Mouse (Mus musculus) E14TG2a.4 (cell line): ENCODE measurements around the gene Catsper3.
A peak's percentile ranks its signal among the peaks of the same experiment; 100 is the strongest.

ENCODE experiments used
- H3K27me3 ChIP-seq: 2 replicates; pipeline ENCODE4 v1.6.1; 2014; ENCODE audit warnings: low read length, control low read depth; ENCODE audit not compliant: insufficient read depth
- H3K36me3 ChIP-seq: 2 replicates; pipeline ENCODE4 v1.6.1; 2014; ENCODE audit warnings: low read length, control low read depth; ENCODE audit not compliant: insufficient read depth
- H3K4me1 ChIP-seq: replicated peaks from 2 replicates; pipeline ENCODE4 v1.6.1; 2014; ENCODE audit warnings: low read depth, low read length, control low read depth
- H3K4me3 ChIP-seq: replicated peaks from 2 replicates; pipeline ENCODE4 v1.5.1; 2014; ENCODE audit warnings: mild to moderate bottlenecking, low read length
- H3K9me3 ChIP-seq: 2 replicates; pipeline ENCODE4 v1.6.1; 2014; ENCODE audit warnings: low read length, control low read depth
- CTCF ChIP-seq: conservative IDR thresholded peaks from 2 replicates; pipeline ENCODE4 v1.5.1; 2014; ENCODE audit warnings: low read length
- NANOG ChIP-seq: IDR thresholded peaks from 2 replicates; pipeline ENCODE4 v1.6.1; 2014; ENCODE audit warnings: borderline replicate concordance, low read length, mixed read lengths
- POU5F1 ChIP-seq: IDR thresholded peaks from 2 replicates; pipeline ENCODE4 v1.6.1; 2014; ENCODE audit warnings: low read length, borderline replicate concordance

The Catsper3 gene

DNA sequence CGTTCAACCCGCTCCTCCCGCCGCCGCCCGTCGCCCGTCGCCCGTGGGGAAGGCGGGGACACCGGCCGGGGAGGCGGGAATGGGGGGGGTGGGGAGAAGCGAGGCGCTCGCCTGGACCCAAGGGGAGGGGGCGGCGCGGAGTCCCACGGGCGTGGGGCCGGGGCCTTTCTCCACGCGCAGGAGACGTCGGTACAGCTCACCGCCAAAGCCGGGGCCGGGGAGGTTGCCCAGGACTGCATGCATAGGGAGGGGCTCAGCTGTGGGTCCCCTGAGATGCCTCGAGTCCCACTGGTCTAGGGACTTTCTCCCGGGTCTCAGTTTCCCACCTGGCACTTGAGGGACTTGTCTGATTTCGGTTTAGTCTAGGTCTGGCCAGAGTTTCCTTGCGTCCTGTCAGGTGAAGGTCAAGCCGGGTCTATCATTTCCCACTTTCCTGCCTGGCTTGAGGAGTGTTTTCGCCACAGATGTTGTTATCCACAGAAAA, 51.8 kb downstream of the Catsper3 start, which contains the start of gene Pitx1:
Gene Pitx1, minus strand, starts transcription at position 51 of the 484 bp plus-strand sequence.
- no peak for TF ChIP-seq POU5F1
- TF ChIP-seq NANOG: no peak
- TF ChIP-seq CTCF: no peak
- H3K27me3 ChIP-seq: peaks cover 99% of the 10 kb centered on the region
- H3K9me3 ChIP-seq: no peaks in the 10 kb centered on the region; the same call in 1 of the 2 replicates
- peaks cover 30% of the 10 kb centered on the region for H3K4me1 ChIP-seq
- H3K4me3 ChIP-seq: peak within 1 kb of the TSS; percentile 45
- no peaks in the 10 kb centered on the region for H3K36me3 ChIP-seq

DNA sequence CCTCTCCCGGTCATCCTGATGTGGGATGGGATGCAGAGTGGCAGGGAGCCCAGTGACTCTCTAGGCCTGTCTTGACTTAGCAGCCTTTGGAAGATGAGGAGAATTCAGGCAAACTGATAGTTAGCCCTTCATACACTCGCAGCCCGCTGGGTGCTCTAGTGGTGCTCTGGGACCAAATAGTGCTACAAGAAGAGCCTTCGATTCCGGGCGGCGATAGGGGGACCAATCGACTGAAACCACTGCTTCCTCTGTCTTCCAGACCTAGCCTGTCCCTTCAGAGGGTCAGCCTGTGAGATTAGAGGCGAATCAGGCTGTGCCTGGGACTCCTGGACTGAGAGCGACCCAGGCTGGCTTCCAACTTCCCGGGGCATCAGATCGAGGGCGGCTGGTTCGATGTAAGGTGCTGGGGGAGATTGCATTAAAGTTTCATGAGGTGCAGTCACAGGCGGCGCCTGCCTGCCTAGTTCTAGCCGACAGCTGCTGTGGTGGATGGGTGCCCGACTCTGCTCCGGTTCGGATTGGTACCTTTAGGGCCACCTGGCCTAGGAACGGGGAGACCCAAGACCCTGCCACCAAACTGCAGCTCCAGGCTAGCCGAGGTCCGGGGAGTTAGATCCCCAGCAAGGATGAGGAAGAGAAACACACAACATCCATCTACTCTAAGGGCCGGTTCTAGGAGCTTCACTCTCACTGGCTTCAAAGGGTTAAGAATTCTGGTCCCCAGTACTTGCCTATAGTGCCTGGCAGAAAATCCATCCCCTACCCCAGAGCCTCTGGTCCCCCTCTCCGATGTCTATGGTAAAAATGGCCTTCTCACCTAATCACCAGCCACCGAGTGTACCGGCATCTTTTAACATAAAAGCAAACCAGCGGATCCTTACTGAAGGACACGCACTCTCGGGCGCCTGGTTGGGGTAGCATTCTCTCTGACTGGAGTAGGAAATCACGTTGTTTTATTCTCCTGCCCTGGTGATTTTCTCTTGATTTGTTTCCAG, 52.7 kb downstream of the Catsper3 start:
- peaks cover 100% of the 10 kb centered on the region for H3K27me3 ChIP-seq
- no peaks in the 10 kb centered on the region; the same call in 1 of the 2 replicates for H3K9me3 ChIP-seq
- TF ChIP-seq NANOG: no peak
- TF ChIP-seq POU5F1: no peak
- TF ChIP-seq CTCF: no peak
- no peaks in the 10 kb centered on the region for H3K36me3 ChIP-seq
- peaks cover 23% of the 10 kb centered on the region for H3K4me1 ChIP-seq
- peak overlapping the region; percentile 20; the same call in 1 of the 2 replicates for H3K4me3 ChIP-seq

DNA sequence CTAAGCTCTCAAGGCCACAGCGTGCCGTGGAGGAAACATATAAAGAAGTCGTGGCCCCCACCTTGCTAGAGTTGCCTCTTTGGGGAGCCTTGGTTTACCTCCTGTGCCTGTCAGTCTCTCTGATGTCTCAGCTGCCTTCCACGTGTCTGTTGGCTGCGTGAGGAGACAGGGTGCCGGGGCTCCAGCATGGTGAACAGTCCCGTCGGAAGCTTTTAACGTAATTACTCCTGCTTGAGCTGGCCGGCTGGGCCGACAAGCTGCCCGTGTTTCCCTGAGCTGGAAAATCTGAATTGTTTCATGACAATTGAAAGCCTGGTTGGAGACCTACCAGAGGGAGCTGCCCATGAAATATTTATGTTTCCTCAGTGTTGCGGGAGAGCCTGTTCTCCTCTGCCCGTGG, 55.9 kb downstream of the Catsper3 start:
- H3K9me3 ChIP-seq: no peaks in the 10 kb centered on the region
- H3K4me3 ChIP-seq: no peak overlapping the region
- TF ChIP-seq NANOG: no peak
- no peak for TF ChIP-seq POU5F1
- TF ChIP-seq CTCF: no peak
- H3K27me3 ChIP-seq: peaks cover 86% of the 10 kb centered on the region
- peaks cover 20% of the 10 kb centered on the region for H3K4me1 ChIP-seq
- H3K36me3 ChIP-seq: no peaks in the 10 kb centered on the region

DNA sequence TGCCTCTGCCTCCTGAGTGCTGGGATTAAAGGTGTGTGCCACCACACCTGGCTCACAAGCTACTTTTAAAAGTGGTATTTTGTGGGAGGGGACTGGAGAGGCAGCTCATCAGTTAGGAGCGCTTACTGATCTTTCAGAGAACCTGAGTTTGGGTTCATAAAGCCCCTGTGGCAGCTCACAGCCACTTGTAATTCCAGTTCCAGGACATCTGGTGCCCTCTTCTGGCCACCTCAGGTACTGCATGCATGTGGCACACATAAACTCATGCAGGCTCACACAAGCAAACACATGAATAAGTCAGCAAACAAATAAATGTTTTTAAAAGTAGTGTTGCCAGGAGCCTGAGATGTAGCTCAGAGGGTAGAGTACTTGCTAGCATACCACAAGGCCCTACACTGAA, 59.3 kb downstream of the Catsper3 start:
- Histone ChIP-seq H3K9me3 (no peaks in the 10 kb centered on the region), H3K36me3 (no peaks in the 10 kb centered on the region), H3K4me3 (no peak overlapping the region), H3K27me3 (peaks cover 84% of the 10 kb centered on the region), H3K4me1 (peaks cover 14% of the 10 kb centered on the region; the same call in 1 of the 2 replicates)
- TF ChIP-seq NANOG: no peak
- TF ChIP-seq CTCF: peak; percentile 97

DNA sequence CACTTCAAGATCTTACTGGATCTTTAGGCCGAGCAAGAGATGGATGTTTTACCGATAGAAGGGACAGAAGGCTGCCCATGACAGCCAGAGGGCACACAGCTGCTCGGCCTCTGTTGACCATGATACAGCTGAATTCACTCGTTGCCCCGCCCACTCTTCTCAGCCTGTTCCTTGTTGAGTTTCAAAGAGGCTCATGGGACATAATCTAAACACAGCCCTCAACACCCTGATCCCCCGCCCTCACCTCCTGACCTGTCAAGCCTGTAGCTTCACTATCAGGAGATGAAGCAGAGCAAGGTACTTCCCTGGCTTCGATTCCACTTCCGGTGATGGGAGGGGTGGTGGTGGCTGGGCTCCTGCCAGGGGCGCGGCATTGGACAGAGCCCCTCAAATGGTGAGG, 63.4 kb downstream of the Catsper3 start:
- peaks cover 54% of the 10 kb centered on the region for H3K27me3 ChIP-seq
- no peaks in the 10 kb centered on the region for H3K9me3 ChIP-seq
- H3K4me1 ChIP-seq: peaks cover 14% of the 10 kb centered on the region; the same call in 1 of the 2 replicates
- H3K4me3 ChIP-seq: no peak overlapping the region
- no peaks in the 10 kb centered on the region for H3K36me3 ChIP-seq
- TF ChIP-seq NANOG (no peak), CTCF (no peak), POU5F1 (no peak)

DNA sequence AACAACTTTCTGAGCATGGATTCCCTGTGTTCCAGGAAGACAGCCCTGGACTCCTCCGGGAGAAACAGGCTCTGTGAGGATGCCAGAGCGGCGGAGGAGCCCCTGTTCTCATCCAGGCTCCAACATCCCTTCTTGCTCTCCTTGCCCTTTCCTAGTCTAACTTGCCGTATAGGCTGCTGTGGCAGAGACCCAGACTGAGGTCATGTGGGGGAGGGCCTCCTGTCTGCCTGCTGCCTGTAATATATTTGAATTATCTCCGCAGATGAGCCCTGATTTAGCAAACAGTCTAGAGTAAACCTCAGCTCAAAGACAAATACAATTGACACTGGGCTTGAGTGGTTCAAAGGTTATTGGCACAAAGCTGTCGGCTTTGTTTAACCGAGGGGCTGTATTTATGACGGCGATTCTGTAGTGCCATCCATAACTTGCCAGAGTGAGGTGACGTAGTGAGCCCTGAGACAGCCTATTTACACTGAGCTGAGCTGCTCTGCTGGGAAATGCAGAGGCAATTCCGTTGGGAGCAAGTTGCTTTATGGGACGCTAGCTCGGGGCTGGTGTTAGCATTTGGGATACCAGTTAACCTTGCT, 64.3 kb downstream of the Catsper3 start:
- Histone ChIP-seq H3K4me3 (no peak overlapping the region), H3K27me3 (peaks cover 52% of the 10 kb centered on the region), H3K9me3 (no peaks in the 10 kb centered on the region), H3K4me1 (peaks cover 14% of the 10 kb centered on the region; the same call in 1 of the 2 replicates), H3K36me3 (no peaks in the 10 kb centered on the region)
- TF ChIP-seq POU5F1 (no peak), CTCF (no peak), NANOG (no peak)

DNA sequence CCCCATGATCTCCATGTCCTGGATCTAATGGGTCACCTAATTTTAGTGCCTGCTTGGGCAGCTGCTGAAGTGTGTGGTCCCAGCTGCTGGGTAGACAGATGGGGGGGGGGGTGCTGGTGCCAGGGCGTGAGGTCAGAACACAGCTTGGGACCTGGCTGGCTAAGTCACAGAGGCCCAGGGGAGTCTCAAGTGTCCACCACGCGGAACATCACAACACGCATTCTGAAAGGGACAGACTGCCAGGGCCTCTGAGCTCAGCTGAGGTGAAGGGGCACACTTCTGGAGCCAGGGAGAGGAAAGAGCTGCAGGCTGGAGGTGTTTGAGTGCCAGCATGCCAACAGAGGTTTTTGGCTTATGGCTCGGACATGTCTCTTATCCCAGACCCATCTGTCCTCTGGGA, 66.4 kb downstream of the Catsper3 start:
- peaks cover 46% of the 10 kb centered on the region for H3K27me3 ChIP-seq
- no peaks in the 10 kb centered on the region for H3K9me3 ChIP-seq
- no peaks in the 10 kb centered on the region for H3K36me3 ChIP-seq
- no peak for TF ChIP-seq POU5F1
- no peak for TF ChIP-seq CTCF
- TF ChIP-seq NANOG: no peak
- H3K4me1 ChIP-seq: peaks cover 14% of the 10 kb centered on the region; the same call in 1 of the 2 replicates
- no peak overlapping the region for H3K4me3 ChIP-seq

DNA sequence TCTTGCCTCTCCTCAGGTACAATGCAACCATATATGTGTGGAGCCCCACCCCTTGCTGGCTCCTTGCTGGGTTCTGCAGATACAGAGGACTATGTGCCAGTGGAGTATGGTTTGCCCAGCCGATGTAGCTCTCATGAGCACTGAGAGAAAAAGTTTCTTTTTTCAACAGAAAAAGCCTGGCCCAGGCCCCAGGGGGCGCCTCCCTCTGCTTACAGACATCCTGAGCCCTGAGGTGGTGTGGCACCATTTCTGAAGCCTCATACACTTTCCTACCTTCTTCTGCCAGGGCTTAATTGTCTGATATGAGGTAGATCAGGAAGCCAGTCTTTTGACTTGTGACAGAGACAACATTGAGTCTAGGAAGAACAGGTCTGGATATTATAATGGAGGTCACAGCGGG, 67.8 kb downstream of the Catsper3 start:
- H3K36me3 ChIP-seq: no peaks in the 10 kb centered on the region
- no peak overlapping the region for H3K4me3 ChIP-seq
- H3K4me1 ChIP-seq: peaks cover 14% of the 10 kb centered on the region; the same call in 1 of the 2 replicates
- TF ChIP-seq POU5F1: no peak
- TF ChIP-seq NANOG: no peak
- TF ChIP-seq CTCF: no peak
- peaks cover 44% of the 10 kb centered on the region for H3K27me3 ChIP-seq
- H3K9me3 ChIP-seq: no peaks in the 10 kb centered on the region

DNA sequence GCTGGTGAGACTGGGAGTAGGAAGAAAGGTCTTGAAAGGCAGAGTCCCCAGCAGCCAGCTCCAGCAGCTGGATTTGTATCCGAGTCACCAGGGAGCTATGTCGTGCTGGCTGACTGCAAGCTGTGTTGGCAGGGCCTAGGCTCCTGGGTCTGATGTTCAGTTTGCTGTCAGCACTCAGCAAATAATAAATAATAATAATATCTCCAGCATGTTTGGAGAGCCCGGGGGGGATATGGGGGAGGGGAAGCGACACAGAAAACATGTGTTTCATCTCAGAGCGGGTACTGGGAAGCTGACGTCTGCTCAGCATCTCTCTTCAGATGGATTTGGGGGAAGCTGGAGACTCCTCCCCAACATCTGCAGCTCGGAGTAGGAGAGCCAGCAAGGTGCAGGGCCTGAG, 71.4 kb downstream of the Catsper3 start:
- H3K4me1 ChIP-seq: no peaks in the 10 kb centered on the region
- no peaks in the 10 kb centered on the region for H3K9me3 ChIP-seq
- H3K27me3 ChIP-seq: peaks cover 38% of the 10 kb centered on the region
- H3K4me3 ChIP-seq: no peak overlapping the region
- no peaks in the 10 kb centered on the region for H3K36me3 ChIP-seq
- TF ChIP-seq CTCF (no peak), POU5F1 (no peak), NANOG (no peak)
